Comparison of ENCODE assay signal across 22 mouse cellular contexts in the genomic region with DNA sequence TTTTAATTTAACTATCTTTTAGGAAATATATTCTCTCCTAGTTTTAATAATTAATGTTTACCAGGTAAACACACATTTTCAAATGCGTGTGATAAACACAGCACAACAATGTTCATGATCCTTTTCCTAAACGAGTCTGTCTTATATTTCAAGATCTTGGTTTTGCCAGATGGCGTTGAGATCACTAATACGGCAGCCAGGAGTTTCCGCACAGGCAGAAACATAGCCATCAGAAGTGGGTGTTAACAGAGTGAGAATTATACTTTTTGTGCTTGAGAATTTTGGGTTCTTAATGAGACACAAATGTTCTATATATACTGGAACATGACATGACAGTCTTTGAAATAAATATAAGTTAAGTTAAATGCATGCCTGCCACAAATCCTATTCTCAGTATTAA.
"Had no signal": no experiment of that assay in that cellular context is flagged by ENCODE, and none has a peak within 500 bp of the region (broad histone marks: within the 10 kb centered on the region; RNA-seq: fewer than 3 reads in every experiment).

No protein-coding gene starts in this region.

- DNase-seq: kidney, adult 2 months; kidney, postnatal 25 days; layer of hippocampus, postnatal 36 days; left cerebral cortex, postnatal 4 days; liver, postnatal 0 days; lung, embryonic 14.5 days; right cerebral cortex, adult 18-20 months; right cerebral cortex, postnatal 14 days; right cerebral cortex, postnatal 4 days; thymus, adult 2 months; thymus, postnatal 14 days; thymus, postnatal 4 days had no signal

- H3K4me3 ChIP-seq: left cerebral cortex, adult 2 months; limb, embryonic 12.5 days; limb, embryonic 15.5 days; midbrain, embryonic 13.5 days had no signal

- H3K27ac ChIP-seq: kidney, postnatal 0 days; left cerebral cortex, adult 2 months; limb, embryonic 12.5 days; limb, embryonic 15.5 days; liver, embryonic 14.5 days; macrophage; midbrain, embryonic 13.5 days; stomach, postnatal 0 days had no signal

- H3K4me2 ChIP-seq: limb, embryonic 12.5 days; limb, embryonic 15.5 days; liver, embryonic 11.5 days; lung, embryonic 14.5 days; midbrain, embryonic 13.5 days had no signal

- H3K27me3 ChIP-seq: limb, embryonic 12.5 days; limb, embryonic 15.5 days; midbrain, embryonic 13.5 days had no signal

- H3K9me3 ChIP-seq: limb, embryonic 12.5 days; limb, embryonic 15.5 days; midbrain, embryonic 13.5 days had no signal

- H3K36me3 ChIP-seq: limb, embryonic 12.5 days; limb, embryonic 15.5 days; midbrain, embryonic 13.5 days had no signal

- H3K9ac ChIP-seq: limb, embryonic 12.5 days; limb, embryonic 15.5 days; liver, embryonic 14.5 days; liver, postnatal 0 days; lung, embryonic 14.5 days; midbrain, embryonic 13.5 days had no signal

- ATAC-seq: liver, postnatal 0 days; lung, postnatal 0 days; midbrain, embryonic 13.5 days had no signal
